Mouse (Mus musculus): ENCODE results near the gene D11Wsu47e.
"Not testable (repeated sequence)": the region's sequence is repeated elsewhere in the genome, so short reads cannot be mapped to it uniquely, and the experiment has no call there.

Gene D11Wsu47e

GRCm38 (mm10) chr11:113683957-113684706 lies at the start of gene D11Wsu47e, which contains the start of gene Fam104a:
D11Wsu47e (plus strand) TSS chr11:113684412.
Fam104a (minus strand) TSS chr11:113684155.
- DNase-seq (ENCODE audit: low spot score in 2 of 2), result peak; percentile 92 to 96

DNA sequence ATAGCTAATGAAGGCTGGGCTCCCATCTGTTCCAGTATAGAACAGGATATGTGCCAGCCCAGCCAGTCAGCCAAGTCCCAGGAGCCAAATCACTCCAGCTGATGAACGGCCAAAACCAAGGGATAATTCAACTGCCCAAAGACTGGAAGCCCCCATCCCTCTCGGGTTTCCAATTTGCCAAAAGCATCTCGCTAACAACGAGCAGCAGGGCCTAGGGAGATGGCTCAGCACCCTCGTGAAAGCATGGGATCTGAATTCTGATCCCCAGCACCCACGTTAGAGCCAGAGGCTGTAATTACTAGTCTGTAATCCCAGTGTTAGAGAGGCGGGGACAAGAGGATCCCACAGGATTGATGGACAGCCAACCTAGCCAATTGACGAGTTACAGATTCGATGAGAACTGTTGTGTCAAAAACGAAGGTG lies 49.5 kb upstream of the D11Wsu47e start:
- DNase-seq (ENCODE audit: low spot score in 2 of 2), result no peak

GRCm38 (mm10) chr11:113638680-113639079 lies 45.5 kb upstream of the D11Wsu47e start:
- DNase-seq (ENCODE audit: low spot score in 2 of 2), result no peak

DNA sequence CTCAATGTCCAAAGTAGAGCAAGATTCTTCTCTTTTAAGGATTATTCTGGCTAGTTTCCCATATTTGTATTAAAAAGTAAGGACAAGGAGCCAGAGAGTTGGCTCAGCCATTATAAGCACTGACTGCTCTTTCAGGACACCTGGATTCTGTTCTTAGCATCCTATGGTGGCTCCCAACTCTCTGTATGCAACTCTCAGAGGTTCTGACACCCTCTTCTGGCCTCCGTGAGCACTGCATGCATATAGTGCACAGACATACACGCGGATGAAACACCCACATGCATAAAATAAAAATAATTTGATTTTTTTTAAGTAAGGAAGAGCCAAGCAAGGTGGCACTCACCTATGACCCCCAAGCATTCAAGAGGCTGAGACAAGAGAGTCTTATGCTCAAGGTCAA lies 39.0 kb upstream of the D11Wsu47e start:
- DNase-seq (ENCODE audit: low spot score in 2 of 2), result no peak

DNA sequence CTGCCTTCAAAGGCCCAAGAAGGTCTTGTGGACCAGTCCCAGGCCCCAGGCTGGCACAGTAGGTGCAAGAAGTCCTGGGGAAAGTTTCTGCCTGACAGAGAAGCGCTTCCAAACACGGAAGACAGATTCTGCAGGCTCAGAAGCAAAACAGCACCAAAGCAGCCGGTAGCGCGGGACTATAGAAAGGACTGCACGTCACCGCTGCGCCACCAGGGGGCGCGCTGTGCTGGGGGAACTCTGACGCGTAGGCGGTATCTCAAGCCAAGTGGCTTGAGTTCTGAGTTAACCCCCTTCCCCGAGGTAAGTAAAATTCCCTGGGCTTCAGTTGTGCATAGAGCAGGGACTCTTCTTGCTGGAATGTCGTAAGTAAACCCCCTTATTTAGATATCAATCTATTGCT lies 36.1 kb upstream of the D11Wsu47e start:
- DNase-seq (ENCODE audit: low spot score in 2 of 2), result peak; percentile 55 to 61

DNA sequence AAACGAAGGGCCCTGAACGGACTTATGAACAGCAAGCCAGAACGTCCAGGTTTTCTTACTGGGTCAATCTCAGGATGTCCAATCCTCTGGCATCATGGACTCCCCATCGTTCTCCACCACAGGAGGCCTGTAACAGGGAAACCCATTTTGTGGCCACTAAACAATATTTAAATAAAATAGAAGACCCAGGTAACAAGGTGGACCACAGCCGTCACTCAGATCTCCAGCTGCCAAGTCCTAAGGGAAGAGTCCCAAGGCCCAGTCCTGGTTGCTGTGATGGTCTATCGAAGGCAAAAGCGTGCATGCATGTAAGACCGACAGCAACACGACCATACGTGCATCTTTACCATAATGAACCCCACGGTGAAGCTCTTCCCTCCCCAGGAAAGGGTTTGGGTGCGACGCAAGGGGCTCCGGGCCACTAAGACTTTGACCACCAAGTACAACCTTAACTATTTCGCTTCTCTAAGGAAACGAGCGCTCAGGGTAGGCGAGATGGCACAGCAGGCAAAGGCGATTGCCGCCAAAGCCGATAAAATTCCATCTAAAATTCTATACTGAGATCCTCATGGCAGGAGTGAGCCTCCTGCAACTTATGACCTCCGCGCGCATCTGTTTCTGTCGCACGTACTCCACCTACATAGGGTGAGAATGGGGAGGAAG lies 35.4 kb upstream of the D11Wsu47e start, which contains the start of gene Cog1:
TSS of gene Cog1 (plus strand) at position 480 of the 663 bp plus-strand sequence.
- peak in 1 of 2 experiments; percentile 16 for DNase-seq (ENCODE audit: low spot score in 2 of 2)

DNA sequence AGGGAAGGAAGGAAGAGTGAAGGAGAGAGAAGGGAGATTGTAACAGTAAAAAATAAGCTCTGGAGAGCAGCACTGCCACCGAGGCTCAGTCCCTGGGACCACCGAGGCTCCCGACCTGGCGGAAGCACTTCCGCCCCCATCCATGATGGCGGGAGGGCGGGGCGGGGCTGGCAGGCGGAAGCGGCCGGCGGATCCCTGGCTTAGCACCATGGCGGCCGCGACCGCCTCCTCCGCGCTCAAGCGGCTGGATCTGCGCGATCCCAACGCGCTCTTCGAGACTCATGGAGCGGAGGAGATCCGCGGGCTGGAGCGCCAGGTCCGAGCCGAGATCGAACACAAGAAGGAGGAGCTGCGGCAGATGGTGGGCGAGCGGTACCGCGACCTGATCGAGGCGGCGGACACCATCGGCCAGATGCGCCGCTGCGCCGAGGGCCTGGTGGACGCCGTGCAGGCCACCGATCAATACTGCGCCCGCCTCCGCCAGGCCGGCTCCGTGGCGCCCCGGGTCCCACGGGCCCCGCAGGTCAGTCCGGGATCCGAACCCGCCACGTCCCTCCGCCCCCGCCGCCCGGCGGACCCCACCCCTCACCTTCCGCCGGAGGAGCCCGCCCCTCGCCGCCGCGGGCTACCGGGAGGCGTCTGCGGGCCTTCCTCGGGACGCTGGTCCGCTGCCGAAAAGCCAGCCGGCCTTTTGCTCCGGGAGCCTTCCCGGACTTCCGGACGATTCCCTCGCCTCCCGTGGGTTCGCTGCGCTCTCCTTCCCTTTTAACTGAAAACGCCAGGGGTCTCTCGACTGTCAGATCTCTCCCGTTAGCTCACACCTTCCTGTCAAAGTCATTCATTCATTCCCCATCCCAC lies 34.6 kb upstream of the D11Wsu47e start, which contains the start of gene Slc39a11:
TSS of gene Slc39a11 (minus strand) at position 727 of the 858 bp plus-strand sequence.
- peak; percentile 41 to 71 for DNase-seq (ENCODE audit: low spot score in 2 of 2)

GRCm38 (mm10) chr11:113651206-113651906 lies 32.9 kb upstream of the D11Wsu47e start:
- no peak for DNase-seq (ENCODE audit: low spot score in 2 of 2)

- no peak for DNase-seq (ENCODE audit: low spot score in 2 of 2)
These were observed 32.3 kb upstream of the D11Wsu47e start for GRCm38 (mm10) chr11:113651907-113652273.

DNA sequence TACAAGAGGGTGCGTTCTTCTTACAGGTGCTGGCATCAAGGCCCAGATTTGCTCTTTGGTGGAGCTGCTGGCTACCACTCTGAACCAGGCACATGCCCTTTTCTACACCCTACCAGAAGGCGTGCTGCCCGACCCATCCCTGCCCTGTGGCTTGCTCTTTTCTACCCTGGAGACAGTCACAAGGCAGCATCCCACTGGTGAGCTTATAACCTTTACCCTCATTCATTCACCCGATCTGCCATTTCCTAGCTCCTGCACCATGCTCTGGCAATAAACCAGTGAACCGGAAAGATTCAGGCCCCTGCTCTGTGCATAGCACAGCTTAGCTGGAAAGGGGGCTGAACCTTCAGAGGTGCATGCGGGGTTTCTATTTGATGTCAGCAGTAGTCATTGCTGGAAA lies 31.7 kb upstream of the D11Wsu47e start:
- no peak for DNase-seq (ENCODE audit: low spot score in 2 of 2)

DNA sequence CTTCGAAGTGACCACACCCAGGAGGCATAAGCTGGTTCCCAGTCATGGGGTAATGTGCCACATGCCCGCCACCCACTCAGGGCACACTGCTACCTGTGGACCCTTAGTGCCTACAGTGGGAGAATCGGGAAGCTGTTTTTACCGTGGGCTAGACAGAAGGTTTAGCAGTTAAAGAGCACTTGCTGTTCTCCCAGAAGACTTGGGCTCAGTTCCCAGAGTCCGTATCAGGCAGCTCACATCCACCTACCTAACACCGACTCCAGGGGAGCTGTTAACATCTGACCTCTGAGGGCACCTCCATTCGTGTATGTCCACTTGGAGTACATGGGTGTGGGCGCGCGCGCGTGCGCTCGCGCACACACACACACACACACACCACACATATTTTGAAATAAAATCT lies 30.1 kb upstream of the D11Wsu47e start:
- DNase-seq (ENCODE audit: low spot score in 2 of 2), result no peak

- DNase-seq (ENCODE audit: low spot score in 2 of 2), result no peak
These were observed 29.5 kb upstream of the D11Wsu47e start for GRCm38 (mm10) chr11:113654561-113655270.

DNA sequence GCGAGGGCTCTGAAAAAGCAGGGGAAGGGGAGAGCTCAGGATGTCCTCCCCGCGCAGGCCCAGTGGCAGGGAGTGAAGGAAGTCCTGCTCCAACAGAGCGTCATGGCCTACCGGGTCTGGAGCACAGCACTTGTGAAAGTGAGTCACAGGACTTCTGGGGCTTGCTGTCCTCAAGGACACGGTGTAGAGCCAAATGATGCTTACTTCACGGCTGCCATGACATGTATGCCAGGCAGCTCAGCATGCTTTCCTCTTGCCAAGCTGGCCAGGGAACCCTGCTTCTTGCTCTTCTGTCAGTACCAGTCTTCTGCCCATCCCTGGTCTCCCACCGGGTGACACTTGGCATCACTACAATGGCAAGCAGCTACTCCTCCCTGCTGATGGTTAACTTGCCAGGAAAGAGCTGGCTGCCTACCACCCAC lies 27.7 kb upstream of the D11Wsu47e start:
- no peak for DNase-seq (ENCODE audit: low spot score in 2 of 2)

GRCm38 (mm10) chr11:113657221-113657620 lies 27.0 kb upstream of the D11Wsu47e start:
- DNase-seq (ENCODE audit: low spot score in 2 of 2), result no peak

- no peak for DNase-seq (ENCODE audit: low spot score in 2 of 2)
These were observed 25.9 kb upstream of the D11Wsu47e start for GRCm38 (mm10) chr11:113658319-113658718.

DNA sequence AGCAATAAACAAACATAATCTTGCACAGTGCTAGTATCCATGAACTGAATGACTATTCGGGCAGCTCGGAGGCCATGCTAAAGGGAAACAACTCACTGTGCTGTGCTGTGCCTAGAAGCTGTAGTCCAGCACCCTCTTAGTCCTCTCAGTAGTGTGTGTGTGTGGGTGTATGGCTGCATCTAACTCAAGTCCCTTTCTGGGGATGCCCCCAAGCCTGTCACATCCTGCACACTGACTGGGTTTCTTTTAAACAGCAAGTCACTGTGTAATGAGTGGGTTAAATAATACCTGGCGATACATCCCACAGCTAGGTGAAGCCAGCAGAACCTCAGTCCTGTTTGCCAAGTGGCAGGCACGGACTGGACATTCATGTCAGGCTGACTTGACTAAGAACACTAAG lies 25.4 kb upstream of the D11Wsu47e start:
- DNase-seq (ENCODE audit: low spot score in 2 of 2), result no peak

GRCm38 (mm10) chr11:113660213-113660612 lies 24.0 kb upstream of the D11Wsu47e start:
- not testable (repeated sequence) for DNase-seq (ENCODE audit: low spot score in 2 of 2)

DNA sequence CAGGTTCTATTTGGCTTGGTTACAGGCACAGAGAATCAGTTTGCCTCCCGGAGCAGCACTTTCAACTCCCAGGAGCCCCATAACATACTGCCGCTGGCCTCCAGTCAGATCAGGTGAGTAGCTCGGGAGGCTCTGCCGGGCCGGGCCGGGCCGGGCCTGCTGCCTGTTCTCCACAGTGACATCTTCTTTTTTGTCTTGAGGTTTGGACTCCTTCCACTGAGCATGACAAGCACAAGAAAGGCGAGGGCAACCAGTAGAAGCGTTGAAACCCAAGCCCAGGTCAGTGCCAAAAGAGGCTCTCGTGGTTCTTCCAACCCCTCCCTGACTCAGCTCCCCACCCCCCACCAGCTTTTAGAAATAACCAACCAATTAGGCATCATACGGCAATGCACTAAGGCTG lies 23.3 kb upstream of the D11Wsu47e start:
- DNase-seq (ENCODE audit: low spot score in 2 of 2), result no peak

GRCm38 (mm10) chr11:113661835-113662351 lies 22.3 kb upstream of the D11Wsu47e start:
- DNase-seq (ENCODE audit: low spot score in 2 of 2), result no peak

GRCm38 (mm10) chr11:113664279-113664678 lies 19.9 kb upstream of the D11Wsu47e start:
- no peak for DNase-seq (ENCODE audit: low spot score in 2 of 2)
